Mouse (Mus musculus) brain, adult 2 months (tissue): ENCODE data around the gene Fam184a.

Experiments used
- DNase-seq: peaks from one replicate; pipeline ENCODE4 v3.0.0; 2011; ENCODE audit warnings: low read depth, low spot score

Gene Fam184a

DNA sequence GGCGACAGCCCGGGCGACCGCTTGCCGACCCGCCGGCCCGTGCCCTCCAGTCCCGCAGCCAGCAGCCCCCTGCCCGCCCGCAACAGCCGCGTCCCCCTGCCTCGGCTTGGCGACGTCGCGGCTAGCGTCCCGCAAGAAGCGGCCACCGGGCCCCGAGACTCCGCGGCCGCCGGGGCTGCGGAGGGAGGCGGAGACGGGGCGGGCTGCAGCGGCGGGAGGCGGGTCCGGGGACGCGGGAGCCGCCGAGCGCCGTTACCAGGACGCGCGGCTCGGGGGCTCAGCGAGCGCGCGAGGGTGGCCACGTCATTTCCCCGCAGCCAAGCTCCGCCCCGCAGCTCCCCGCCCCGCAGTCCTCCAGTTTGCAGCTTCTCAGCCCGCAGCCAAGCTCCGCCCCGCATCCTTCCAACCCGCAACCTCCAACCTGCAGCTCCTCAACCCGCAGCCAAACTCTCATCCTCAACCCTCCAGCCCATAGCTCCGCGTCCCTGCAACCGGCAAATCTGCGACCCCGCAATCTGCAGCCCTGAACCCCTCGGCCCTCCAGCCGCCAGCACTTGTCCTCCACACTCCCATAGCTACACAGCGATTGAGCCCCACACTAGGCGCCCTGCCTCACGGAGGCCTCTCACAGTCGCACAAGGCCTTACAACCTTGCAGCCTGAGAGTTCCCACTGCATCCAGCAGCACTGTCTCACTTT, at the start of gene Fam184a:
Gene Fam184a, minus strand, starts transcription at position 169 of the 698 bp plus-strand sequence.
- peak; percentile 98 for DNase-seq

DNA sequence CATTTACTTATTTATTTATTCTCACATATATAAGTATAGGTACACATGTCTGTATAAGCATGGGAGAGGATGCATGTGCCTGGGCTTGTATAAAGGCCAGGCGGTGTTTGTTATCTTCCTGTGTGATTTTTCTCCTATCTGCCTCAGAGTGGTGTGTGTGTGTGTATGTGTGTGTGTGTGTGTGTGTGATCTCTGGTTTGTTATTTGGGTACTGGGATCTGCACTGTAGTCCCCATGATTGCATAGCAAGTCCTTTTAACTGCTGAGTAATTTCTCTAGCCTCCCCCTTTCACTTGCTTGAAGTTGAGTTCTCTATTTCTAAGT, 45.3 kb upstream of the Fam184a start:
- no peak for DNase-seq

DNA sequence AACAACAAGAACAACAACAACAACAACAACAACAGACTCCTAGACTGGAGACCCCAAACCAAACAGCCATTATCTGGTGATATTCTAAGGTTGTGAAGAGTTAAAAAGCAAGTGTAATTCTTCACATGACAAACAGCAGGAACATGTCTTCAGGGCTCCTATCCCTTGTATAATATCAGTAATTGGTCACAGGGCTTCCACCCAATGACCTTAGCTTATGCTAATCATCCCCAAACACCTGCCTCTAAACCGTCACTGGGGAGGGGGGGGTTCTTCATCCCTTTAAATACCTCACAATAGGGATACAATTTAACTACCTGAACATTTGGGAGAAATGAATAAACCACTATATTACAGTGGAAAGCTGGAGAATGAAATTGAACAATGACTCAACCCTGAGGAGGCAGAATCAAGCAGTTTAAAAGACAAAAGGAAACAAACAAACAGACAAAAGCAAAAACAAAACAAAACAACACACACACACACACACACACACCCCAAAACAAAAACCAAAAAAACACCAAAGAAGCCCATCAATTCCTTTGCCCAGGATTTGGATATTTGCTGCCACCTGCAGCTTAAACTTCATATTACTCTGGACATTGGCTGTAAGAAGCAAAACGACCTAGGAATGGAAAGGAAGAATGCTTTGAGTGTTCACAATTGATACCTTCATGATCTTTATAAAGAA, 44.8 kb upstream of the Fam184a start:
- peak; percentile 77 for DNase-seq

DNA sequence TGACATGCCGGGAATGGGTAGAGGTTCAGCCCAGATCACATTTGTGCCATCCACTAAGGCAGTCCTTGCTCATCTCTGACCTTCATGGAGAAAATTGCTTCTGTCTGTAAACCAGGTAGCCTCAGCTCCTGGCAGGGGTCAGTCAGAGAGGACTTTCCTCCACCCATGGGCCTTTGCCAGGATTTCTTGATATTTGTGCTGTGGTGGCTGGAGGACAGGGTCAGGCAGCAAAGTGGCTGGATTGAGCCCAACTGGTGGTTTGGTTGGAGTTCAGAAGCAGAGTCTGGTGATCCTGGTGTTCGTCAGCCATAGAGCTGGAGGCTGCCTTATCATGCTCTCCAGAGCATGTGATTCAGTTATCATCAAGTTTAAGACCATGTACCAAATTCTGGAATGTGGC, 40.4 kb upstream of the Fam184a start:
- DNase-seq, result no peak

DNA sequence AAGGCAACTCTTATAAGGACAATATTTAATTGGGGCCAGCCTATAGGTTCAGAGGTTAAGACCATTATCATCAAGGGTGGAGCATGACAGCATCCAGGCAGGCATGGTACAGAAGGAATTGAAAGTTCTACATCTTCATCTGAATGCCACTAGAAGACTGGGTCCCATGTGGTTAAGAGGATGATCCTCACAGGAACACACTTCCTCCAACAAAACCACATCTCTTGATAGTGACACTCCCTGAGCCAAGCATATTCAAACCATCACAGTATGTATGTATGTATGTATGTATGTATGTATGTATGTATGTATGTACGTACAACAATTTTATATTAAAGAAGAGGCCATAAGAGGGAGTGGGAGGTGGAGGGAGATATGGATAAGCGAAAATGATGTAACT, 25.7 kb upstream of the Fam184a start:
- no peak for DNase-seq

DNA sequence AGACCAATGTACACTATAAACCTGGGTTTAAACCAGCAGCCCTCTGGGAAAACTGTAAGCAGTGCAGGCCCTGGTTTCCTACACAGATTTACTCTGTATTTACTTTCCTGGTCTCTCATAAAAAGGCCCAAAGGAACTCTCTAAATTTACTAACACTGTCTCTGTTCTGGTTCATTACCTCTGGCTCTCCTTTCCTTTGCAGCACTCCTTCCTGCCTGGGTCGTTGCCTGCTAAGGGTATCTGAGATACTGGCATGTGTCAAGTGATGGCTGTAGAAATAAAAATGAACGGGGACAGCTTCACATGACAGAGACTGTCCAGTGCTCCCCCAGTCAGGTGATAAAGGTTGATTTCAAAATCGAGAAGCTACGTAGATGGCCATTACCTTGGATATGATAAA, 21.8 kb upstream of the Fam184a start:
- no peak for DNase-seq

DNA sequence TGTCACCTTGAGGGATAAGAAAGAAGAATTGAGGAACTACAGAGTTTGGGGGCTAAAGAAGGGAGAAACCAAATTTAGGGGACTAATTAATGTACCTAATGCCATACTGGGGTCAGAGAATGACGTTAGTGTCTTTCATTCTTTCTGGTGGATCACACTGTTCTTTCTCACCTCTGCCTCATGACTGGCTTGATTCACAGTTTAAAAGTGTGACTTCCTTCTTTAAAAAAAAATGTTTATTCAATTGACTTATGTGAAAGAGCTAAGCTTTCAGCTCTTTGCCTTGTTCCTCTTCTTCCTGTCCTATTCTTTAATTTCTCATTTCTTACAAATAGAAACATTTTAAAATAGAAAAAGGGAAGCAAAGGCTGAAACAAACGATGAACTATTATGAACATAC, 20.6 kb upstream of the Fam184a start:
- no peak for DNase-seq

DNA sequence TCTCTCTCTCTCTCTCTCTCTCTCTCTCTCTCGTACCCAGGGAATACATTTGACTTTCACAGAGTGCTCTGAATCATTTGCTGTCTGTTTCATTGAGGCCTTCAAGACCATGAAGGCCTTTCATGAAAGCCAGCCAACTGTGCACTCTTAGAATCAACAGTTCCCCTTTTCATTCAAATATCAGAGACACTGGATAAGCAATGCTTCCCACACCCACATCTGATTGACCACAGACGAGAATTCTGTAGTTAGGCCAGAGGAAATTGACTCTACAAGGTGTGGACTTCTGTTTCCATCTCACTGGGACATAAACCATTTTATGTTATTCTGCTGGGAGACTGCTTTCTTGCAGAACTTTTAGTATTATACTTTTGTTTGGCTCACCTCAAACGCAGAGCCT, 17.8 kb upstream of the Fam184a start:
- DNase-seq, result no peak

GRCm38 (mm10) chr10:53765471-53765870, 14.5 kb upstream of the Fam184a start:
- peak; percentile 31 for DNase-seq

DNA sequence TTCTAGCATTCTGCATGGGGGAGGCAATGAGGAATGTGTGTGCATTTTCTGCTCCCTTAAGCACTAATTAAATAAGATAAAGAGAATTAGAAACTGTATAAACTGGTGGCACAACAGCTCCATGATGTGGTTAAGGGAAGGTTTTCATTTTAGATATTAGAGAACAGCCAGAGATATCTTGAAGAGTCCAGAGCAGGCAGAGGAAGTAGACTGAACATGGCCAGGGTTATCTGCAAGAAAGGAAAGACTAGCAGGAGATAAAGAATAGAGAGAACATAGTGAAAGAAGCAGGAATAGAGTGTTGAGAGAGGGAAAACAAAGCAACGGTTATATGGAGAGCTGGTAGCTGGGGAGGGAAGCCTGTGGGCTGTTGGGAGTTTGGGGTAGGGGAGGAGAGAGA, 1.8 kb upstream of the Fam184a start:
- DNase-seq, result peak; percentile 20

- DNase-seq, result peak; percentile 53
Measured at GRCm38 (mm10) chr10:53750275-53750954, 508 bp downstream of the Fam184a start.

DNA sequence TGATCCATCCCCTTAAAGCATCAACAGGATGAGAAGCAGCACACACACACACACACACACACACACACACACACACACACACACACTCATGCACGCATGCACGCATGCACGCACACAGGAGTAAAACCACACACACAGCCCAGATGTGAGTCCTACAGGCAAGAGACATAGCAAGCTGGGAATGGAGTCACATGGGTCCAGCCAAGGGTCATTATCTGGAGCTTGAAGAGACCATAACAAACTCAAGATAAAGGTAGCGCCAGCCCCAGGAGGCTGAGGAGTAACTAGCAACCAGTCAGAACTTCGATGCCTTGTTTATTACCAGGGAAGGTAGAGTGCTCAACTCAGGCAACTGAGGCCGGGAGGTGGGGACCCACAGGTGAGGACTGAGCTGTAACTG, 4.9 kb downstream of the Fam184a start:
- no peak for DNase-seq

- DNase-seq, result no peak
Measured at GRCm38 (mm10) chr10:53742961-53743360, 8.0 kb downstream of the Fam184a start.

DNA sequence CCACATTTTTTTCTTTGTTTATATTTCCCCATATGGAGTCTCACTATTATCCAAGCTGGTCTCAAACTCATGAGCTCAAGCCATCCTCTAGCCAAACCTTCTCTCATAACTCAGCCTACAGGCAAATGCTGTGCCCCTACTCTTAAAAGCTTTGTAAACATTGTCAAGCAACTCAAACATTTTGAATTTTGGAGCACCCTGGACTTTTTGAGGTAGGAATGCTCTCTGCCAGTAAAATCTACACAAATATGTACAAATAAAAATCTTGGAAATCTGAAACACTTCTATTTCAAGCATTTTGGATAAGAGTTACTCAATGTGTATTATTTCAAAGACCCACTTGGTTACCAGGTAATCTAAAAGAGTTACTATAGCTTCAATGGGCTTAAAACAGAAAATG, 10.9 kb downstream of the Fam184a start:
- DNase-seq, result no peak

GRCm38 (mm10) chr10:53738842-53739241, 12.1 kb downstream of the Fam184a start:
- DNase-seq, result no peak

DNA sequence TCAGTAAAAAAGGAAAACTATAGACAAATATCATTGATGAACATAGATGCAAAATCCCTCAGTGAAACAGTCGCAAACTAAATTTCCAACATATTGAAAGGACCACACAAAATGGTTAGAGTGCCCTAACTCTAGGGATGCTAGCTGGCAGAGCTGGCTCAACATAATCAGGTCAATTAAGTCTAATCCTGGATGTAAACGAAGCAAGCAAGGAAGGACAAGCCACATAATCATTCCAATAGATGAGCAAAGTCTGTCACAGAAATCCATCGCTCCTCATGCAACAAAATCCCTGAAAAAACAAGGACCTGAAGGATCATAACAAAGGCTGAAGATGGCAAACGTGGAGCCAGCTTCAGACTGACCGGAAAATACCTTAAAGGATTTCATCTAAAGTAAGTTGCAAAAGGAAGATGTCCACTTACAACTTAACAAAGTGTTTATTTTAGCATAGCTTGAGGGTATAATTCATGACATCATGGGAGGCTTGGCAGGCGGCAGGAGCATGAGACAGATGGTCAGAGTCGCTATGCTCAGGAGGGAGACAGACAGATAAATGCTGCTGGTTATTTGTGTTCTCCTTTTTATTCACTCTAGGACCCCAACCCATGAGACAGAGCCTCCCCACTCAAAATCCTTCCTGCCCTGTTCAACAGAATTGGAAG, 15.6 kb downstream of the Fam184a start:
- DNase-seq, result peak; percentile 89

- no peak for DNase-seq
Measured at GRCm38 (mm10) chr10:53732324-53732723, 18.6 kb downstream of the Fam184a start.

DNA sequence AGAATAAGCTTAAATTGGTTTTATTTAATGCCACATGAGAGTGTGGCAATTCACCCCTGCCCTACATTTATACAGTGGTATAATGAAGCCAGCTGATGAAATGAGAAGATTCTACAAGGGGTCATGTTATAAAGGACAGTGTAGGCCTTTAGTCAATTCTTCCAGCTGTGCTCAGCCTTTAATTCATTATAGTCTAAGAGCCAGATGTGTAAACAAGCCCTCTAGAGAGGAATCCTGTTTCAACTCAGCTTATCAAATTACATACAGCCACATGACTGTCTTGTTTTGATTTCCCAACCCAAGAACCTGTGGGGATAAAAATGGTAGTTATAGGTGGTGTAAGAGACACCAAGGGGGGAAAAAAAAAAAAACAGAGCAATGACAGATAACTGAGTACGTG, 22.0 kb downstream of the Fam184a start:
- no peak for DNase-seq

DNA sequence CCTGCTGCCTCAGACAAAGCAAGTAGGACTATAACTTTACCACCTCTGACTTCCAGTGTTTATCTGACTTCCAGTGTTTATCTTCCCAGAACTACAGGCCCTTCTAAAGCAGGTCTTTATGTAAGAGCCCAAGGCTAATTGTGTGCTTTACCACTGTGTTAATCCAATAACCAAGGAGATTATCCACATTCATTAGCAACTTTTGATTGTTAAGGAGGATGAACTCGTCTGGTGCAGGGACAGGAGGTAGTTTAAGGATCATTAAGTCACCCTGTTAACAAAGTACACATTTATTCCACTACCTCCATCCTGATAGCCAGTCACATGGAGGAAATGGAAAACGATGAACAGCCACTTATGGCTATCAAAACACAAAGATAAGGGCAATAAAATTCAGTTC, 25.6 kb downstream of the Fam184a start:
- DNase-seq, result no peak

GRCm38 (mm10) chr10:53704516-53704915, 46.4 kb downstream of the Fam184a start:
- DNase-seq, result no peak

DNA sequence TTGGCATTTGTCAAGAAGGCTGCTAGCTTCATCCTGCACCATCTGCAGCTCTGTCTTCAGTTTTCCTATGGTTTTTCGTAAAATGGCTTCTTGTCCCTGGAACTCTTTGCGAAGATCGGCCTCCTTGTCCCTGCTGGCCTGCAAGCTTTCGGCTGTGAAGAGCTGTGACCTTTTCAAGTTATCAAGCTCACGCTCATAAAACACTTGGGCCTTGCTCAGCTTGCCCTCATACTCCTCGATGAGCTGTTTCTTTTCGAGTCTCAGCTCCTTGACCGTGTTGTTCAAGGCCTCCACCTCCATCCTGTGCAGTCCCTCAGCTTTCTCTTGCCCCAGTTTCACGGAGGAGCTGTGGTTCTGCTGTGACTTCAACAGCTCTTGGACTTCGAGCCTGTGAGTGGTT, 52.4 kb downstream of the Fam184a start:
- DNase-seq, result no peak

DNA sequence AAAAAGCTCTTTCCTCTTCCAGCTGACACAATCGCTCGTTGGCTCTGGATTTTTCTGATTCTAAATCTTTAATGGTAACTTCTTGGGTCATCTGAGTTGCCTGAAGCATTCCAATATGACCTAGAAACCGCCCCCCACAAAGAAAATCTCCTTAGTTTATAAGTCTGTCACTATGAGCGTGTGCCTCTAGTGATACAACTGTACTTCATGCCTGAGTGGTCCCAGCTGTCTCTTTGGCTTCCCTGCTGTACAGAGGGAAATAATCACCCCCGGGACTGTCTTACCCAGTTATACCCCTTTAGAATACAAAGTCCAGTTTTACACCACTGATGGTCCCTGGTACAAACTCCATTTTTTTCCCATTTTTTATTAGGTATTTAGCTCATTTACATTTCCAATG, 56.2 kb downstream of the Fam184a start:
- no peak for DNase-seq
